Mouse (Mus musculus) spleen, adult 12 weeks (tissue): ENCODE data around the gene Tbx20.

ENCODE experiments used
- DNase-seq: peaks from one replicate; pipeline ENCODE4 v3.0.0; 2022; ENCODE audit warnings: low spot score

Gene Tbx20

DNA sequence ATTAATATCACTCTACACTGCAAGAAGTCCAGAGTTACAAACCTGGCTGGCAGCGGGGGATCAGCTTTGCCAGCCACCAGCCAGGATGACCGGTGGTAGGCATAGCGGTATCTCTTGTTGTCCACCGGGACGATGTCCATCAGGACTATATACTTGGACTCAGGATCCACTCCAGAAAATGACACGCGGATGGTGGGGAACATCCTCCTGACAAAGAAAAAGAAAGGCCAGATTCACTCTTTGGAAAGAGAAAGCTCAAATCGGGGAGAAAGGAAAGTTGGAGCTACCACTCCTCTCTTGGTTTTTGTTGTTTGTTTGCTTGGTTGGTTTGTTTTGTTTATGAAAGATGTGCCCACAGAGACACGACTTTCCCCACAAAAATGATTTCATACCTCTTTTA, 4.5 kb downstream of the Tbx20 start:
- no peak for DNase-seq

DNA sequence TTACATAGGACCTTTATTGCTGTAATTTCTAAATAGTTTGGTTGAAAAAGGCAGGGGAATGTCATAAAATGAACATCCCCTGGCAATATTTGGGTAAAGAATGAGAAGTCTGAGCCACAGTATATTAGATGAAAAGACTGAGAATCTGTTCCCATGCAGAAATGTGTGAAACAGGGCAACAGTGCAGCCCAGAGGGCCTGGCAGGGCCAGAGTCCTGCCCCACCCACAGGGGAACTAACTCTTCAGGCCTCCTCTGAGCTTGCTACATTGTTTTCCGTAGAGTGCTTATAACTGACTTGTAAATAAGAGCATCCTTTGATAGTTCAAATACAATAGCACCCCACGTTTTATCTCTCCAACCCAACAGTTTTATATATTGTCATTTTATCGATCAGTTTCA, 7.0 kb downstream of the Tbx20 start:
- DNase-seq, result no peak

DNA sequence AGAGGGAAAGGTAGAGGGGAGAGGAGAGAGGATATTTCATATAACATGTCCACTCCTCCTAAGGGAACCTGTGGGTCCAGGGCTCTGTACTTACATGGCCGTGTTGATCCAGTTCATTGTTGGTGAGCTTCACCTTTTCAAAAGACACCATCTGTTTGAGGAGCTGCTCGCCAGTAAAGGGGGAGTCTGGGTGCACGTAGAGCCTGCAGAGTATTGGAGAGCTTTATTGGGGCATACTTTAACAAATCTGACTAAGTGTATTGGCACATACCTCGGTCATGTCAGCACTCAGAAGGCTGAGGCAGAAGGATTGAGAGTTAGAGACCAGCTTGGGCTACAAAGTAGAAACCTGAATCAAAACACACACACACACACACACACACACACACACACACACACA, 8.5 kb downstream of the Tbx20 start:
- no peak for DNase-seq

DNA sequence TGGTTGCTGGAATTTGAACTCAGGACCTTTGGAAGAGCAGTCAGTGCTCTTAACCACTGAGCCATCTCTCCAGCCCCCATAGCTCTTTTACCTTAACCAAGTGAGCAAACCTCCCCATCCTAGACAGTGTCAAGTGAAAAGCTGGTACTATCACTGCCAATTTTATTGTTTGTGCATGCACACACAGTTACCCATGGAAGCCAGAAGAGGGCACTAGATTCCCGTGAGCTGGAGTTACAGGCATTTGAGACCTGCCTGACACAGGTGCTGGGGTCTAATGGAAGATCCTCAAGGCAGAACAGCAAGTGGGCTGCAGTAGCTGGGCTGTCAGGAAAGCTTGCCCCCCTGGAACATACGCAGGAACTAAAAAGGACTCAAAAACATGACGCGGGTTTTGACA, 13.6 kb downstream of the Tbx20 start:
- DNase-seq, result no peak

DNA sequence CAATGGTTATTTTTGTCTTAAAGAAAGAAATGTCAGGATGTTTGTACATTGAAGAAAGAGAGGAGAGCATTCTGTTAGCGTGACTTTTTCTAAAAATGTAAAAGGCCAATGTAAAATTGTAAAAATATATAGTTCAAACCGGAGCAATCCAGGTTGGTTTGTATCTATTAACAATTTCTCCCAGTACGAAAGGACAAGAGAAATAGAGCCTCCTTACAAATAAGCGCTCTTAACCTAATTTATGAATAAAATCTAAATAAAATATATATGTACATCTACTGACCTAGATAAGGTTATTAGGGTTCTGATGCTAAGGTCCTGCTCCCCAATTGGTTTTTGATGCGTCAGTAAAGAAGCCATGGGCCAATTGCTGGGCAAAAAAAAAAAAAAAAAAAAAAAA, 29.1 kb downstream of the Tbx20 start:
- no peak for DNase-seq

DNA sequence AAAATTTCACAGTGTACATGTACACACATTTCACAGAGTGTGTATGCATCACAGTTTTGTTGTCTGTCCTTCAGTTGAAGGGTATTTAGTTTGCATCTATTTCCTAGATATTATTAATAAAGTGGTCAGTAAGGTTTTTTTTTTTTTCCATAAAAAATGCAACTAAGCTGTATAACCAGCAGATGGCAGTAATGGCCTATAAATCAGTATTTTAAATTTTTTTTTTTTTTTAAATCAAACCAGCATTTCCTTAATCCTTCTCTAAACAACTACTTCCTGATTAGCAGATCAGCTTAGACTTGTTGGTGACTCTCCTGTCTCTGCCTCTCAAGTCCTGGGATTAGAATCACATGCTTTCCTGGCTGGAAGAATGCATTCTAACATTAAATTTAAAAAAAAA, 72.9 kb downstream of the Tbx20 start:
- DNase-seq, result no peak

DNA sequence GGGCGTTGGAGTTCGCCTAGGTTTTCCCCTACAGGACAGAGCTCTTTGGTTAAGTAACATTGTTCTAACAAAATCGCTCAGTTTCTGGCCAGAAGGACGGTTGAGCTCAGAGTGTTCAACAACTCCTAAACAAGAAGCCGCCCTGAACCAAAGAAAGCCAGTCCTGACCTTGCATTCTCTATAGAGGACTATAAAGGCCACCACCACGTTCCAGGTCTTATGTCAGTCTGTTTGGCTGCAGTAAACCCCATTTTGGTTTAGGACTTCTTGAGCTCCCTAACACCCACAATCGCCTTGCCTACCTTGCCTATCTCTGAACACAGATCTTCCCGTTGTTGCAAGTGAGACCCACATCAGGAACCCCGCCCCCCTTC, 77.7 kb downstream of the Tbx20 start:
- no peak for DNase-seq

DNA sequence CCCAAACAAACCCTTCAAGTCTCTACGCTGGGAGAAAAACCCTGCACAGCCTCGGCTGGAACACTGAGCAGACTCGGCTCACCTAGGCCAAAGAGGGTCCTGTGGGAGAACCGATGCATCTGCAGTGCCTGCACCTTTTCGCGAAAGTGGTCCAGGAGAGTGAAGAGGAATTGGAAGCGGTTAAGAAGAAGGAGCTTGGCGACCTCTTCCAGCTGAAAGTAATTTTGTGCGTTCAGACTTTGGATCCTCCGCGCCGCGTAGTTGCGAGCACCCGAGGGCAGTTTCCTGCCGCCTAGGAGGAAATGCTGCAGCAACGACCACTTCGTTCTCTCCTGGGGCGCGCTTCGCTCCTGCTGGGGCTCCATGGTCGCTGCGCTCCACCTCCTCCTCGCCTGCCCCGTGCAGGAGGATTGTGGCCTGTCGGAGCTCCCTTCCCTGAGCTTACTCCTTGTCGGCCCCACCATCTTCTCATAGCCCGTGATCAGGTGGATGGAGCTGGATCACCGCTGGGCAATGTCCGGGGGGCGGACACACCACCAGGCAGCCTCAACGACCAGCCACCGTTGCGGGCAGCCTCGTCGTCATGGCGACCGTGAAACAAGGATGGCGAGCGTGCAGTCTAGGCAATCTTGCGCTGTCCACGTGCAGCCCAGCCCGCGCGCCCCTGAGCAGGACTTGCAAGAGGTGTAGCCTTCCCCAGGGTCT, 78.3 kb downstream of the Tbx20 start, which contains the start of gene Dpy19l2:
TSS of gene Dpy19l2 (minus strand) at position 594 of the 705 bp plus-strand sequence.
- no peak for DNase-seq
